Mouse (Mus musculus) monocyte, adult 5-6 weeks (primary cell): ENCODE data around the gene Gucd1. TPM values are rescaled to one million over a fixed set of nuclear protein-coding genes. Genes with fewer than 3 reads are reported as not detected.
"Not testable (repeated sequence)": the region's sequence is repeated elsewhere in the genome, so short reads cannot be mapped to it uniquely, and the experiment has no call there.

Source experiments
- ATAC-seq: fragments of 153-309, 156-312 bp; replicated peaks from 2 replicates; pipeline ENCODE4 v1.8.0; 2017; ENCODE audit warnings: mild to moderate bottlenecking; ENCODE audit not compliant: low TSS enrichment, insufficient number of reproducible peaks, severe bottlenecking, poor library complexity, low FRiP score
- total RNA-seq: library from RNA; stranded (forward); fragments of 200-1000, 200-491, 200-594 nt; gene quantifications from 3 replicates; pipeline ENCODE4 v1.2.3, GENCODE M21; 2017

Gucd1 gene
- total RNA-seq, 1 experiment from 2014 or later = 66.8 TPM

DNA sequence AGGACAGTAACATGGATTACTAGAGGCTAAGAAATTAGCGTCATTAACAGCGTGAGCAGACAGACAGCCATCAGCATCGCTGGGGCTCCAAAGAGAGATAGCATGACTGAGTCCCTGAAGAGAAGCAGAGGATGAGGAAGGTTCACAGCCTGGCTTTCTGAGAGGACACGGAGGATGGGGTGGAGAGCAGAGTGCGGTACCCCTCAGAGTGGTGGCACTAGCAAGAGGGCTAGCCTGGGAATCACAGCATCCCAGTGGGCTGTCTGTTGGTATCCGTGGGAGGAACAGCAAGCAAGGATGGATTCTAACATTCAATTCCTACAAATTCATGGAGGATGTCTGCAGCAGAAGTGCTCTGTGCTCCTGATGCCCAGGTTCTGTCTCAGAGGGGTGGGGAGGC lies 33.7 kb downstream of the Gucd1 start:
- ATAC-seq = no peak

DNA sequence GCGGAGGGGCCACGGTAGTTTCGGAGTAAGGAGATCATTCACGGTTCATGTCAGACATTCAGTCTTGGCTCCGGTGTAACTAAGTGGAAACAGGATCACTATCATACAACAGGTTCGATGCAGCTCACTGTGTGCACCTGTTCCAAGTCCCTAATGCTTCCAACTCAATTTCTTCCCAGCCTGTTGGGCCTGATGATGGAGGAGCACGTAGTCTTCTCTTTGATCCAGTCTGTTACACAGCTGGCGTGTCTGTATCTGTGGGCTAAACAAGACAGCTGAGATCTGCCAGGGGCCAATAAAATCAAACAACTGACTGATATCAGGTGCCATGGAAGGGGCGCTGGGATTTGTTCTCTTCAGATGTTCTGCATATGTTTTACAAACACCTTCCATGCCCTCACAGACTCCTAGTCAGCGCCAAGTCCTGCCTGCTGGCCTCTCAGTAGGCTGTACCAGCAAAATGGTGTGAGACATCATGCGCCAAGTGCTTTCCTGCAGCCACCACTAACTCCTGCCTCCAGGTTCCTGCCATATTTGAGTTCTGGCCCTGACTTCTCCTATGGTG lies 34.8 kb downstream of the Gucd1 start:
- ATAC-seq = no peak

GRCm38 (mm10) chr10:75482271-75482670 lies 35.5 kb downstream of the Gucd1 start:
- no peak for ATAC-seq

DNA sequence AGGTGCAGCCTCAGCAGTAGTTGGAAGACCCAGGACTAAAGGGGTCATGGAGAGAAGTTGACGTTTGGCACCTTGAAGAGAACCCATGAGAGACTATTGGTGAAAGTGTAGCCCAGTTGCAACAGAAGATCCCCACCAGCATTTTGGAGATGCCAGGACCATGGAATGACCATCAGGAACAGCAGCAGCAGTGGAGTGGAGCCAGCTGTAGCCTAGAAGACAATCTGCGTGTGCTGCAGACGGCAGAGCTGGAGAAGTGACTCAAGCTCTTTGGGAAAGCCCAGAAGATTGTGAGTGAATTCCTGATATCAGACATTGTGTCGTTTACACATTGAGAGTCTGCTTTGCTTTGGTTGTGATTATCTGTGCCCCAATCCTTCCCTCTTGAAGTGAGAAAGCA lies 36.1 kb downstream of the Gucd1 start:
- ATAC-seq = no peak

DNA sequence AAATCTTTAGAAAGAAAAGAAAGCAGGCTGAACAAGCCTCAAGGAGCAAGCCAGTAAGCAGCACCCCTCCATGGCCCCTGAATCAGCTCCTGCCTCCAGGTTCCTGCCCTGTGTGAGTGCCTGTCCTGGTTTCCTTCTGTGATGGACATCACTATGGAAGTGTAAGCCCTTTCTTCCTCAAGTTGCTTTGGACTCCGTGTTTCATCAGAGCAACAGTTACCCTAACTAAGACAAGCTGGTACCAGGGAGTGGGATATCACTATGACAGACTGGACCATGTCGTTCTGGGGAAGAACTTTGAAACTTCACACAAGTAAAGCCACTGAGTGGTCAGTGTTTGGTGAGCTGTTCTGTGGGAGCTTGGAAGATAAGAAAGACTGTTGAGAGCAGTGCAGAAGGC lies 37.8 kb downstream of the Gucd1 start:
- no peak for ATAC-seq

- ATAC-seq = no peak
Observed at GRCm38 (mm10) chr10:75477034-75477433, 40.7 kb downstream of the Gucd1 start.

GRCm38 (mm10) chr10:75475139-75475850 lies 42.5 kb downstream of the Gucd1 start:
- ATAC-seq = not testable (repeated sequence)

- ATAC-seq = no peak
Observed at GRCm38 (mm10) chr10:75474571-75474970, 43.2 kb downstream of the Gucd1 start.

GRCm38 (mm10) chr10:75473411-75473810 lies 44.4 kb downstream of the Gucd1 start:
- ATAC-seq = peak; percentile 91

- no peak for ATAC-seq
Observed at GRCm38 (mm10) chr10:75465781-75466550, 51.8 kb downstream of the Gucd1 start.

DNA sequence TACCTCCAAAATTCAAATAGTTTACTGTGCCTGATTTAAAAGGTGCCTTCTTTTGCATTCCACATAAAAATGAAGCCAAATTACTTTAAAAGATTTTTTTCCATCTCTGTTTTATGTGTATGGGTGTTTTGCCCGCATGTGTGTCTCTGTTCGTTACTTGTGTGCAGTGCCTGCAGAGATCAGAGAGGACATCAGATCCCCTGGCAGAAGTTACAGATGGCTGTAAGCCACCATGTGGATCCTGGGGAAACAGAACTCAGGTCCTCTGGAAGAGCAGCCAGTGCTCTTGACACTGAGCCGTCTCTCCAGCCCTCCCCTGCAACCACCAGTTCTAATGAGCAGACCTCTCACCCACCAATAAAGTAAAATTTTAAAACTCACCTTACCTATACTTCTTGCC lies 55.0 kb downstream of the Gucd1 start:
- no peak for ATAC-seq

GRCm38 (mm10) chr10:75458329-75458728 lies 59.4 kb downstream of the Gucd1 start:
- ATAC-seq = no peak

- ATAC-seq = no peak
Observed at GRCm38 (mm10) chr10:75457852-75458251, 59.9 kb downstream of the Gucd1 start.

GRCm38 (mm10) chr10:75456061-75456831 lies 61.5 kb downstream of the Gucd1 start:
- not testable (repeated sequence) for ATAC-seq

DNA sequence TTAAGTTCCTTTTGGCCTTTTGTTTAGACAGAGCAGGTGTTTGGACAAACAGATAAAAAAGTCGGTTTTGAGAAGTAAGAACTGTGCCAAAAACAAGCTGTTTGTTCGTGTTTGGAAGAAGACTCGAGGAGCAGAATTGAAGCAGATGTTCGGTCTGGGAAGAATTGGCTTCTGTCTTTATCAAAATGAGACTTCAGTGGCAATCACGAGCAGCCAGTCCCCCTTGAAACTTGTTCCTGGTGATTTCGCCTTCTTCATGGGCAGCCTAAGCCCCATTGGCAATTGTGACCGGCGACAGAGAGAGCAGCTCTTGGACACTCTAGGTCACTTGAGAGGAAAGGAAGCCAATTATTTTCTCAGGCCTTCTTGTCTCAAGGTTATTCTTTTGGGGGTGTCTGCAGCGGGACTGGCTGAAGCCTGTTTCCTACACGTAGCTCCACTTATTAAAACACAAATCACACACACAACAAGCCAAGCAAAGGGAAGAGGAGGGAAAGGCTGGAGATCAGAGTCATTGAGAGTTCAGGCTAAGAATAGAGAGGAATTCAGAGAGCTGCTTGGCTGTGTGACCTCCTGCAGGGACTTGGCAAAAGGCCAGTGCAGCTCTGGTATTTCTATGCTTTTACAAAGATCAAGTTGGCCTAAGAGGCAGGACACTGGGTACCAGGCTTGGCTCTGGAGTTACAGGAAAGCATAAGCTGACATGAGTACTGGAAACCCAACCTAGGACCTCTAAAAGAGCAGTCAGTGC lies 66.6 kb downstream of the Gucd1 start:
- no peak for ATAC-seq

- ATAC-seq = no peak
Observed at GRCm38 (mm10) chr10:75450331-75450730, 67.4 kb downstream of the Gucd1 start.

GRCm38 (mm10) chr10:75448806-75449420 lies 68.9 kb downstream of the Gucd1 start:
- no peak for ATAC-seq

DNA sequence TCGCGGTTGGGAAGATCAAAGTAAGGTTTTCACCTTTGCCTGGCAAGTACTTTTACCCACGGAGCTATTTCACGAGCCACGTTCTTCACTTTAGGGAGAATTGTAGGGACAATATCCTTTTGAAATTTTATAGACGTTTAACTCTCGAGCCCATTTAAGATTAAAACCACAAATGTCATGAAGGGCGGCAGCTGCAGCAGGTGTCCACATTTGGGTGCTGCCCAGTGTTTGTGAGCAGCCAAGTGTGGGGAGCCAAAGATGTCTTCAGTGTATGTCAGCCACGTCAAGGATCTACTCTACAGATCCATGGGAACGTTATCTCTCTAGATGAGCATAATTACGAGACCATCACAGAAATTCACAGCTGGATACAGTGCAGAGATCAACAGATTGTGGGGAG lies 70.3 kb downstream of the Gucd1 start:
- no peak for ATAC-seq
